Mouse (Mus musculus) kidney, adult 2 months (tissue): Measurements from ENCODE around the gene Arhgap29.

ENCODE experiments used
- CTCF ChIP-seq: fragments of 200-500 bp; conservative IDR thresholded peaks from 2 replicates; pipeline ENCODE4 v1.5.1; 2011; ENCODE audit warnings: low read depth, mild to moderate bottlenecking, control low read depth, low read length, moderate library complexity, mixed read lengths; ENCODE audit not compliant: insufficient read depth, insufficient read length
- POLR2A ChIP-seq: fragments of 200-500 bp; IDR thresholded peaks from one replicate; pipeline ENCODE4 v1.6.1; 2011; ENCODE audit warnings: low read depth, low read length, control low read depth

DNA sequence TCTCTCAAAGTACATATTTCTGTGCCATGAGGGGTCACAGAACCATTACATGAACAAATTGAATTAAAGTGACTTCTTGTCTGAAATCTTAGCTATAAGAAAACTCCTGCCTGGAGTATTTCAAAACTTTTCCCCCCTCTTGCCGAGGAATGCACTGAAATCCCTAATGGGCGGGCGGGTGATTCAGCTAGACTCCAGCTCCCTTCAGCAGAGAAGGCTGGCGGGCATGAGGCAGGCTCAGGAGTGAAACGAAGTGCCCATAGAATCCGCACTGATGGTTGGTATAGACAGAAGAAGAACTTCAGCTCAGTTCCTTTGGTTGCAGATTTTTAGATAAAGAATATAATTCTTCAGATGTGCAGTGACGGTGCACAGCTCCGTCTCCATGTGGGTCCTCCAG lies 48.6 kb upstream of the Arhgap29 start:
- TF ChIP-seq POLR2A = no peak
- no peak for TF ChIP-seq CTCF
